Mouse (Mus musculus) thymus, postnatal 14 days (tissue): ENCODE data around the gene Pklr.

Experiments
- DNase-seq: peaks from one replicate; pipeline ENCODE4 v3.0.0; 2021

Pklr gene

DNA sequence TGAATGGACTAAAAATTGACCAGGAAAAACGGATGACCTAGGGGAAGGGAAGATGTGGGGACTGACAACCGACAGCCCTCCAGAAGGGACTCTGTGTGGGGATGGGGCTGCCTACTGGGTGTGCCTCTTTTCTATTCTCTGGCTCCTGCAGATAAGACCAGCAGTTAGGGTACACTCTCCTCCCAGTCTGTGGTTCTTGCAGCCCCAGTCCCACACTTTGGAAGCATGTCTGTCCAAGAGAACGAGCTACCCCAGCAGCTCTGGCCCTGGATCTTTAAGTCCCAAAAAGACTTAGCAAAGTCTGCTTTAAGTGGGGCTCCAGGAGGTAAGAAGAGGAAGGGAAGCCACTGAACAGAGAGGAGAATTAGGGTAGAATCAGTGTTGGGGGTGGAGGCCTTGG is at the start of gene Pklr:
Gene Pklr (plus strand): TSS at position 185 of the 400 bp plus-strand sequence.
- DNase-seq = no peak

DNA sequence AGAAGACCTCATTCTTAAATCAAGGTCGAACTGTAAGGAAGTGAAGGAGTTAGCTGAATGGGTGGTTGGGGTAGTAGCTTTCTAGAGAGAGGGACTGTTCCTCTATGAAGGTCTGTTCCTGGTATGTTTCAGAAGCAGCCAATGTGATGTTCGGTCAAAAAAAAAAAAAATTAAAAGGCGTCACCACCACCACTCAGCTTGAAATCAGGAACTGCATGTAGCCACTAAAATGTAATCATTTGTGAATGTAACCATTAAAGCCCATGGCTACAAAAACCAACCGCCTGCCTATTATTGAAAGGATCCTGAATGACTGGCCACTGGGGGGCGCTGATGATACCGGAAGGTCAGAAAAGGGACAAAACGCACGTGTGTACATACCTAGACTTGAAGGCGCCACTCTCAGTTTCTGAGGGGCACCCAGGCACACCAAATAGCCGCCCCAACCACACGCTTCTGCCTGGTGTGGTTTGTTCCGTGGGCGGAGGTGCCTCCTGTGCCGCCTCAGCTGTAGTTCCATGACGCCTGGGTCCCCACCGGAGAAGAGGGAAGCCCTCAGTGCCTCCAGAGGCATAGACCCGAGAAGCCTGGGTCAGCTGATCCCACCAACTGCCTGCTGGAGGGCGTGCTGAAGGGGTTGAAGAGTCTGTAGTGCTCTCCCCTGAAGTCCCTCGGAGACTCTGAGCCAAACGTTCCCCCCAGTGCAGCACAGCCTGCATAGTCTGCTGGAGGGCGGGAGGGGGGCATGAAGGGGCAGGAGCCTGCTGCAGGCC is 48.4 kb upstream of the Pklr start:
- peak; percentile 90 for DNase-seq

DNA sequence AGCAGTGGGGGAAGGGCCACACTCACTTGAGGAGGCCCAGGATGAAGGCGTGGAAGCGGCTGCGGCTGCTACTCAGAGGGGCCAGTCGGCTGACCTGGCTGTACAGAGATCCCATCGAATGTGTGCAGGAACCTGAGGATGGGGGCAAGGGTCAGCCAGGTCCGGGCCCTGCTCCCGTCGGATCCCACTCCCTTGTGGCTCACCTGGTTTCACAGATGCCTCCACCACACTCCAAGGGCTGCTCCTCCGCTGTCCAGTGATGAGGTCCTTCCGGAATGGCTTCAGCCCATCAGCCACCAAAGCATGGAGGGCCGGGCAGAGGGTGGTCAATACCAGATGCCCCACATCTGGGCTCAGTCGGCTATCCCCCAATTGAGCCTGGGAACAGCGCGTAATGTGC is 47.0 kb upstream of the Pklr start:
- peak; percentile 12 for DNase-seq

DNA sequence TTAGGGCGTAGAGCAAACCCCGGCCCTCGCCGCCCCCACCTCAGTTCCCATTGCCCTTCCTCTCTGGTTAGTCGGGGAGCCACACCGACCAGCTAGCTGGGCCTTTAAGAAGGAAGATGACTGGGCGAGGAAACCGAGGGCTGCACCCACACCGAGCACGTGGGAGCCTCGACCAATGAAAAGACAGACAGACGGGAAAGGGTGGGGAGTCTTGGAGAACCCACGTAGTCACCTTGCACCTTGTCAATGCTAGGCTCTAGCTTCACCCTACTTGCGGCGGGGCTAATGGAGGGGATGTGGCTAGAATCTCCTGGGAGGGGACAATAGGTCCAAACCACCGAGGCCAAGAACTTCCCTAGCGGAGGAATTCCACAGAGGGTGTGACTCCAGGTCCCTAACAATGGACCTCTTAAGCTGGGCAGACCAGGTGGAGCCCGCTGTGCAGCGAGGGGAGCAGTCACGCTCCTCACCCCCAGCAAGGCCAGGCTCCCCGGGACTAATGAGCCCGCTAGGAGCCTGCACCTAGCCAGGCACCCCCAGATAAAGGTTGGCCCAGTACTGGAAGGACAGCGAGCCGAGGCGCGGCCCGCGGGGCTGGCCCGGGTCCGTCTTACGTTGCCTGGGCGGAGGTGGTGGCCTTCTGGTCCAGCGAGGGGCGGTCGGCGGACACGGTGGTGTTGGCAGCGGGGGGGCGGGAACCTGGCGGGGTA is 45.9 kb upstream of the Pklr start:
- DNase-seq = peak; percentile 87

DNA sequence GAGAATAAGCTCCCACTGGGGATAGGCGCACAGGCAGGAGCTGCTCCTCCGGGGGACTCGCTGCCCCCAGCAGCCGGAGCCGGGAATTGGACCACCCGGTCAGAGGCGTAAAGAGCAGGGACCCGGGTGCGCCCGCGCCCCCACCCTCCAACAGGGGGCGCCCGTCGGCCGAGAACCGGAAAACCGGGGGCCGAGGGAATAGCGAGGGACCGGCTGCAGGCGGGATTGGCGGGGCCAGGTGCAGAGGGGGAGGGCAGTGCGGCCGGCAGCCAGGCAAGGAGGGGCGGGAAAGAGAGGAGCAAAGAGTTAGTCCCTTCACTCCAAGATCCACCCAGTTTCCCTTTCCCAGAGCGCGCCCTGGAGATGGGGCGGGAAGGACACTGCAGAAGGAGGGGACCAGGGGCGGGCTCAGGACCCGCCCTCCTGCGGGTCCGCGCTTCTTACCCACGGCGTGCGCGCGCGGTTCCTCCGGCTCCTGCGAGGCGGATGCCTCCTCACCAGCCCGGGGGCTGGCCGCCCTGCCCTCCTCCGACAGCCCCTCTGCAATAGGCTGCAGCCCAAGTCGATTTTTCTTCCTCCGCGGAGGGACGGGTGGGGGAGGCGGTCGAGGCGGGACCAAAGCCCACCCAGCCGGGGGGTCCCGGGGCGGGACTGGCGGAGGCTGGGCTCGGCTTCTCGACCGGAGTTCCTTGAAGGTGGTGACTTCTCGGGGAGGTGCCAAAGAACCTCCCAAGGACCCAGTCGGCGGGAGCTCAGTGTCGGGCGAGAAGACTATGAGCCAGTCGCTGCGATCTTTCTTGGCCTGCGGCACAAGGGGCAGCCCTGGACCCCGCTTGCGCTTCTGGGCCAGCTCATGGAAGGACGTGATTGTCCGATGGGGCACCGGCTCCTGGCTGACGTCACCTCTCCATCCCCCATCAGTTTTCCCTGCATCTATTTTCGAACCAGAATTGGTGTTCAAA is 45.0 kb upstream of the Pklr start:
- peak; percentile 89 for DNase-seq

DNA sequence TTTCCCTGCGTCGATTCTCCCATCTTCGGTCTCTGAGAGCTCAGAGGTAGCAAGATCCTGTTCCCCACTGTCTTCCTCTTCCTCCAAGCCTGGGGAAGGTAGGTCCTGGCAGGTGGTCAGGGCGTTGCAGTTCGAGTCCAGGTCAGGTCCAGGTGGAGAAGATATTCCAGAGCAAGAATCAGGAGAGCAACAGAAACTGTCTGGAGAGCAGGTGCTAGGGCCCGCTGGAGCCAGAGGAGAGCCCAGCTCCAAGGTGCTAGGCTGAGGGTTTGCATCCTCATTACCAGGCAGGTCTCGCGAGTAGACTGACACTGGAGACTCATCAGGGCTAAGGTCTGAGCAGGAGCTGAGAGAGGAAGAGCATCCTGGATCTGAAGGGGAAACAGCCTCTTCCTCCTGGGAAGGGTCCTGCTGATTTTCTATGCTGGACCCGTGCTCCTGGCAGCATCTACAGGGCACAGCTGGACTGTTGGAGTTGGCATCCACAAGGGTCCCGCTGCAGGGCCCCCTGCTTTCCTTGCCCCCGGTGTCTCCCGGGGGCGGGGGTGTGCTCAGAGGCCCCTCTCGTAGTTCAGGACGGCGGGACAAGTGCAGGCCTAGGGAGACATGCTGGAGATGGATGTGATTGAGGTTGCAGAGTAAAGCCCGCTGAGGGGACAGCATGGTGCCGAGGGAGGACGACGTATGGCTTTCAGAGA is 44.0 kb upstream of the Pklr start:
- no peak for DNase-seq

DNA sequence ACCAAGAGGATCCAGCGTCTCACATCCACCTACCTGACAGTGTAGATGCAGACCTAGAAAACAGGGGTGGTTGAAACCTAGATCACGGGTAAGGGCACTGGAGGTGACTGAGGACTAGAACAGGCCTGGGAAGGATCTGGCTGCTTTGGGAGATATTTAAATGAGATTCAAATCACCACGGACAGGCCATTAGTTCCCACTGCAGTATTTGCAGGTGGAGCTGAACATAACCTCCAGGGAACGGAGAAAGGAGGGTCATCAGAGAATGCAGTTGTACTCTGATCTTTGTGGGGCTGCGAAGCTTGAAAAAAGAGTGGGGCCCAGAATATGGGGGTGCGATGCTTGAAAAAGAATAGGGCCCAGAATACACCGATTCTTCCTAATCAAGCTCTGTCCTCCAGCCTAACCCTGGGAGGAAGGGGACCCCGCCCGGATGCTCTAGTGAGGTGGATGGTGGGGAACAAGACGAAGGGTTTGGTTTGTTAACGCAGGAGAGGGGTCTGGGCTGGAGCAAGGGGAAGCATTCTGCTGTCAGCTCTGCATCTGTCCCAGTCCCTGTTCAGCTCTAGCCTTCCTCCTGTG is 43.3 kb upstream of the Pklr start:
- no peak for DNase-seq

DNA sequence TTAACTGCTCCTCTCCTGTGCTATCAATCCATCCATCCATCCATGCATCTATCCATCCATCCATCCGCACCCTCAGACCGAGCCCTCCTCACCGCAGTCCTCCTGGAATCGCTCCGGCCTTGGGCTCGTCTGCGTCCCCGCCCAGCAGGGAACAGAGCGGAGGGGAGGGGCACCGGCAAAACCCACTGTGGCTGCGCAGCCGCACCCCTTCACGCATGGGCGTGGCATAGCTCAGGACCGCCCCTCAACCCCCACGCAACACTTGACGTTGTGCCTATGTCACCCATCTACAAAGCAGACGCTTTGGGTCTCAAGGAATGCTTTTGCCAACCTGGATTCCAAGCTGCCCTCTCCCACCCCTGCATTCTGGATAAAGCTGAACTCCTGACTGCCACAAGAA is 42.8 kb upstream of the Pklr start, which contains the start of gene Rusc1:
Gene Rusc1 (minus strand): TSS at position 137 of the 400 bp plus-strand sequence.
- peak; percentile 64 for DNase-seq

DNA sequence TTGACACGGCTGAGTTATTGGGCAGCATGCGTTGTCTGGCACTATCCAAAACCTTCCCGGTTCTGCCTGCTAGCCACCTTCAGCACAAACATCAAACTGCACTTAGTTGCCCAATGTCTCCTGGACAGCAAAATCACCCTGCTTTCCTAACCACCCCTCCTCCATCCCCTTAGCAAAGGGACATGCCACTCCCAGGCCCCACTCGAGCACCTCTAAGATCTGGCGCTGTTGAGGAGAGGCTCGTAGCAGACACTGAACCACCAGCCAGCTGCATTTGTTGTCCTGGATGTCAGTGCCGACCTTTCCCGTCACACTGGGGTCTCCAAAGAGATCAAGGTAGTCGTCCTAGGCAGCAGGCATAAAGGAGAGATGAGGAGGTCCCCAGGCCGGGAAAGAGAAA is 41.9 kb upstream of the Pklr start:
- DNase-seq = no peak

DNA sequence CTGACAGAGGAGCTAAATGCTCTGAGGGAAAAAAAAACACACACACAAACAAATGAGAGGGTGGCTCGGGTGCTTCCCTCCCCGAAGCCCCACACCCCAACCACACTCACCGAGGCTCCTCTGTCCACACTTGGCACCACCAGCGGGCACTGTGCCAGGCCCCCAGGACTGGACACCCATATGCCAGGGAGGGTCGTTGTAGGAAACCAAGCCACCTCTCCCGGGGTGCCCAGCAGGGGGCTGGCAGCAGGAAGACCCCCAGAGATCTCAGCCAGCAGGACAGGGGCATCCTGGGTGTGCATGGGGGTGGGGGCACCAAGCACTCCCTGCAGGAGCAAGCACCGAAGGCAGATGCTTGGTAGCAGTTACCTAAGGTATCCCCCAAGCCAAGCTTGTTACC is 35.1 kb upstream of the Pklr start, which contains the start of gene Gm43738:
Gene Gm43738 (minus strand): TSS at position 289 of the 400 bp plus-strand sequence.
- peak; percentile 35 for DNase-seq

DNA sequence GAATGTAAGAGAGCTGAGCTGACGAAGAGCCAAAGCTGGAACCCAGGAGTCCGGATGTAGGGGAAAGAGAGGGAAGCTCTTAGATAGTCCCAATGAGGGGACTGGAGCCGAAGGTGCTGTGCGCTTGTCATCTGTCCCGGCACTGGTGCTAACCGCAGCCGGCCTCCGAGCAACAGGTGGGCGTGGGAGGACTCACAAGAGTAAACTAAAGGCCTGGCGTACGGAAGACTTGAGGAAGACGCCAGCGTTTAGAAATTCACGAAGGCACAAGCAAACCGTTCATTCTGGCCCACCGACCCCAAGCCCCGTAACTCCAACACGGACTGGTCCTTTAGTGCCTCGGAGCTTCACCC is 34.5 kb upstream of the Pklr start:
- DNase-seq = no peak

DNA sequence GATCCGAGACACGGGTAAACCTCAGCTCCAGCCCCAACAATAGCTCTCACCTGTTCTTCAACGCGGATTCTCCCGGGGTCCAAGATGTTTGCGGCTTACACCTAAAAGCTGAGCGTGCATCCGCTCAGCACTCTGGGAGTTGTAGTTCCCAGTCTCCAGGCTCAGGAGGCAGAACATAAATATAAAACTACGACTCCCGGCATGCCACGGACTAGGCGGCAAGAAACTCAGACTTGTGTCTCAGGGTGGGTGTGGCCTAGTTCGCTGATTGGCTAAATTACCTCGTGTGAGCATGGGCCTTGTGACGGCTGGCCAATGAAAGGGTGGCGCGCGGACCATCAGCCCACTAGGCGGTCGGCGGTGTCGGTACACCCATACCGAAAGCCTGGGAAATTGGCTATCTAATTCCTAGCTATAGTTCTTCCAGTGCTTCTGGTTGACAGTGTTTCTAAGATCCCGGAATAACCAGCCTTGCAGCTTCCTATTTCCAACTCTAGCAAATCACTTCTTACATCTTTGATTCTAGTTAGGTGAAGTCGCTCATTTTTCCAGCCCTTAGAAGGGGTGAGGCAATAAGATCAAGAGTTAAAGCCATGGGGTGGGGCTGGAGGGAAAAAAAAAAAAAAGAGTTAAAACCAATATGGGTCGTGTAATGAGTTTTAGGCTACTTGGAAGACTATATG is 34.0 kb upstream of the Pklr start, which contains the start of gene Fdps:
Gene Fdps (minus strand): TSS at position 148 of the 683 bp plus-strand sequence.
- DNase-seq = peak; percentile 96

DNA sequence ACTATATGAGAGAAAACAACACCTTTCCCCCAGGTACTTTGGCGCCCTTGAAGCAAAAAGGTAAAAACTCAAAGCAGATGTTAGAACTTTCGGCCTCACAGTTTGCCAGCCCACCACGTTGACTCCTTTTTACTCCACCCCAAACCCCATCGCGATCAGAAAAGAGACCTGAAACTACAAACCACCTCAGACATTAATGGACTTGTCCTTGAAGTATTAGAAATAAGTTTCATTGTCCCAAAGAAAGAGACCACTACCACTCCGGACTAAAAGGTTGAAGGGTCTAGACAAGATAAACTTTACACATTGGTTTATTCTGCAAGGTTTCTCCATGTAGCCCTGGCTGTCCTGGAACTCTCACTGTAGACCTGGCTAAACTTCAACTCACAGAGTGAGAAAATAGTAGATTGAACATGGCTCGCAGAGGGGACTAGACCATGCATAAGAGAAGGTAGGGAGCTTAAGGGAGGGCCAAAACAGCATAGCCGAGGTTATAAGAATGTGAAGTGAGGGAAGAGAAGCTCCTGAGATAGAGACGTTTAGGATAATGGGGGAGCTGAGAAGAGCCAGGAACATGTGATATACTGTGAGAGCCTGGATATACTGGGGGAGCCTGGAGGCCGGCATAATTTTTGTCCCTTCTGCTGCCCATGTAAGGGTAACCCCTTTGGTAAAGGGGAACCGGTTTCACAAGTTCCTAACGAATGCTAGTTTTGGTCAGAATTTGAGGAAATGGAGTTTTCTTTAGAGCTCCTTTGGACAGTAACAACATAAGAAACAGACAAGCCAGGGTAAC is 33.2 kb upstream of the Pklr start:
- no peak for DNase-seq

DNA sequence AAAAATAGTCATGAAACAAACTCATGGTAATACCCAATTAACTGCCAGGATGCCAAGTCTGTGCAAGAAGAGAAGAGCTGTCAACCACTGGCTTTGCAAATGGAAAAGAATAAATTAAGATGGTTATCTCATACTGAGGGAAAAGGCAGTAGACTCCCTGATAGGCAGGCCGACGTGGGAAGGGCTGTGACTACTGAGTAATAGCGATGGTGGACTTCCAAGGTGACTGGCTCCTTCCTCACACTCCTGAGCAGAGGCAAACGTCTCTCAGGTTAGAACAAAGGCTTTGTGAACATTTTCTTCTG is 32.7 kb upstream of the Pklr start:
- no peak for DNase-seq

DNA sequence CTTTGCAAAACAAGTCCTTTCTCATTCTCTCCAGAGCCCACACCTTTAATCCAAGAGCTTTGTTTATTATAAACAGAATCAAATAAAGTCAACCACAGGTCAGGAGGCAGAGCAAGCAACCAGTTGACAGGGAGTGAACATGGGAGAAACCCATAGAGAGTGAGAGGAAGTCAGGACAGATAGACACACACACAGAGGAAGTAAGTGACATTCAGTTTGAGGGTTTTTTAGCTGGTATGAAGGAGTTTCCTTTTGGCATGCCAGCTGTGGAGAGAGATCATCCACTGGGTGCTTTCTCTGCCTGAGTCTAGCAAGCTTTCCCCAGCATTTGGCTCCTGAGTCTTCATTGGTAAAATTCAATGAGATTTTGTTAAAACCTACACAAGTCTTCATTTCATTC is 29.1 kb upstream of the Pklr start:
- no peak for DNase-seq

DNA sequence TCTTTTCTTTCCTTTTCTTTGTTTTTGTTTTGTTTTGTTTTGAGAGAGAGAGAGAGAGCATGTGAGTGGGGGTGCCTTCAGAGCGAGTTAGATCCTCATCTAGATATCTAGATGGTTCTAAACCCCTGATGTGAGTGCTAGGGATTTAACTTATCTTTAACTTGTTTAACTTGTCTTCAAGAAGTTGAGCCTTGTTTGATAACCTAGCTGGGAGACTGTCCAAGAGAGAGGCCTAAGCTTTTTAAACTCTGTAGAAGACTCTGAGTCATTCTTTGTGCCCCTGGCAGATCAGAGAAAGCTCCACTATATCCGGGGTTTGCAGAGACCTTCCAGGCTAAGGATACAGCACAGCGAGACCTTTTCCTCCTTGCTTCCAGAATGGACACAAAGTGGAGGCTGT is 28.4 kb upstream of the Pklr start:
- no peak for DNase-seq

DNA sequence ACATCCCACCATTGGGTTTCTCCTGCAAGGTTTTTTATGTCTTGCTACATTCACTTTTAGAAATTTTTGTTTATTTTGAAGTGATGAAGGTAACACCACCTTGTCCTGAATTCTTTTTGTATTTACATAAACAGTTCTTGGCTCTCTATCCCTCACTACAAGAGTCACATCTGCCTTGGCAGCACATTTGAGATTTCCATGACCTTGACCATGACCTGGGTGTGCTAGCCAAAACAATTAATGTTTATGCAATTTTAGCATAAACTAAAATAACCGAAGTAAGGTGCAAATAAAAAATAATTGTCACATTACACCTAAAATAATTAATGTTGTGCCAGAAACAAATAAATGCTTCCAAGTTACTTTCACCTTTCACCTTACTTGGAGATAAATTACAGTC is 27.8 kb upstream of the Pklr start:
- no peak for DNase-seq

DNA sequence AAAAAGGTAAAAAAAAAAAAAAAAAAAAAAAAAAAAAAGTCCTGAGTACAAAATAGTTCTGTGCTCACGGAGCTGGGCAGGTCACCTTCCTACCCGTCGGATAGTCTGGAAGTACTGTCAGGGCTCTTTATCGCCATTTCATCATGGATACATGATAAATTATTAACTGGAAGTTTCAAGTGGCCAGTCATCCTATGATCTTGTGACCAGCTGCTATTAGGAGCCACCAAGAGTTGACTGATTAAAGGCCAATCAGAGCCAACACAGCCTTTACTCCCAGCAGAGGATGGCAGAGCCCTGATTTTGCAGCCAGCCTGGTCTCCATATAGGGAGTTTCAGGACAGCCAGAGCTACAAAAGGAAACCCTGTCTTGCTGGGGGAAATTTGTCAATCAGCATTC is 22.9 kb upstream of the Pklr start:
- DNase-seq = no peak

DNA sequence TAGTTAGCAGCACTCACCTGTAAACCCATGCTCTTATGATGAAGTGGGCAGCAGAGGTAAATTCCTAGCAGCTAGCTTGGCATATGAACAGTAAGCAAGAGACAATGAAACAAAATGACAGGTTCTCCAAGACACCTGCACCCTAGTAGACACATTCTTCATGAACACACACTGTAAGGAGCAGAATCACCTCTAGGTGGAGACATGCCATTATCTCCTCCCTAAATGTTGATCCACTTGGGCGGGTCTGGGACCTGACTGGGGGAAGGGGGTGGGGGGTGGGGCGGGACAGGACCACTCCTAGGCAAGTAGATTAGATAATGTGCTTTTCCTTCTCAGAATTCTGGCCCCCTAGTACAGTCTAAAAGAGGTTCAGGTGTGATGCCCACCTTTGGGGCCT is 20.4 kb upstream of the Pklr start:
- peak; percentile 53 for DNase-seq

DNA sequence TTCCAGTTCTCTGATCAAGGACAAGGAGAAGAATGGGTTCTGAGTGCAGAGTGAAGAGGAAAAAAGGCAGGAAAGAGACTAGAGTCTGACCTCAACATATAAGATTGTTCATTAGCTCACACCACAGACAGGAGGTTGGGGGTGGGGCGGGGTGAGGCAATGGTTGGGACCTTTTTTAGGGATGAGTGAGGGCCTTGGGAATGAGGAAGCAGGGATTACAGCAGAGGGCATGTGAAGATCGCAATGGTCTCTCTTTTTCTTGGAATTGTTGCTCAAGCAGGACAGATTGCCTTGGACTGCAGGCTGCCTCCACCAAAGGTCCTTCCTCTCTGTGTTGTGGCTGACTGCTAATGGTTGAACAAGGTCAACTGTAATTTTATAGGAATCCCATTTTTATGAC is 12.6 kb upstream of the Pklr start:
- no peak for DNase-seq

DNA sequence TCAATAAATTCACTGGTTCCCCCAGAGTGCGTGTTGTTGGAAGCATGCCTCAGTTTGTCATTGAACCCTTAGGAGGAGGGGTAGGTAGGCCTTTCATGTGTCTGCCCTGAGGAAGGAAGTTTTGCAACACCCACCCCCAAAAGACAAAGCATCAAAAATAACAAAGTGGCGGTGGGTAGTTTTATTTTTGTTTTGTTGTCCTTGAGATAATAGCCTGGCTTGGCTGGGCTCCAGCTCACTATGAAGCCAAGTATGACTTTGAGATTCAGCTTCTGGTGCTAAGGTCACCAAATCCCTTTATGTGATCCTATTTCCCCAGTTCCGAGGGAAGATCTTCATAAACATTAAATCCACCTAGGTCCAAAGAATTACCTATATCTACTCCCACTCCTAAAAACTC is 11.7 kb upstream of the Pklr start:
- DNase-seq = no peak
